Mouse (Mus musculus) T-helper 1 cell (primary cell): ENCODE measurements around the gene Ascc2.

Source experiments
- in situ Hi-C: fragments of 300-600 bp; cut with MboI, MseI; formaldehyde crosslinking; loops from one replicate; pipeline ENCODE4 v1.15.1; 2025; ENCODE audit warnings: high pct_unique_total_duplicates

Gene Ascc2

DNA sequence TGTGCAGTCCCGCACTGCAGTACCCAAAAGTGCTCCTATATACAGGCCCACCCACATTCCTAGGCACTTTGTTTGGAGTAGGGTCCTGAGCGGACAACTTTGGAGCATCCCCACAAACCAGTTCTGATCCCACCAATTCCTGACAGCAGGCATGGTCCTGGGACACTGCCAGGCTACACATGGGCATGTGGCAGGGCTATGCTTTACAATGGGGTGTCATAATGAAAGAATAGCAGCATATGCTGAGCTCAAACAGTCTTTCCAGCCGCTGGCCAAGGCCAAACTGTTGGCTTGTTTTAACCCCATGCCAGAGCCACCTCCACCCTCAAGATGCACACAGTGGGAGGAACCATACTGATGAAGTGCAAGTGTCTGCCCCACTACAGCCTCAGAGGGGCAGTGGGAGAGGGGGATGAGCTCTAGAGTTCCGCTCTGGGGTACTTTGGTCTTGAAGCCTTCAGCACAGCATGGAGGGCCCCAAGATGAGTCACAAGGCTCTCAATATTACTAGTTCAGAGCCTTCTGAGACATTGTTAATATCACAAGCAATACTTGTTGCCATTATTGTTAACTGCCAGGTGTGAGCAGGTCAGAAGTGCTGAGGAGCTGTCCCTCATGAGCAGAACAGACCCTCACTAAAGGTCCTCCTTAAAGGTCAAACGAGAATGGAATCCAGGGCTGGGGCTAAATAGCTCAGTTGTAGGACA is 79.1 kb downstream of the Ascc2 start:
- in situ Hi-C loops: no loop called here

- in situ Hi-C loops: no loop called here
These were observed 81.0 kb downstream of the Ascc2 start for GRCm38 (mm10) chr11:4718548-4718947.

DNA sequence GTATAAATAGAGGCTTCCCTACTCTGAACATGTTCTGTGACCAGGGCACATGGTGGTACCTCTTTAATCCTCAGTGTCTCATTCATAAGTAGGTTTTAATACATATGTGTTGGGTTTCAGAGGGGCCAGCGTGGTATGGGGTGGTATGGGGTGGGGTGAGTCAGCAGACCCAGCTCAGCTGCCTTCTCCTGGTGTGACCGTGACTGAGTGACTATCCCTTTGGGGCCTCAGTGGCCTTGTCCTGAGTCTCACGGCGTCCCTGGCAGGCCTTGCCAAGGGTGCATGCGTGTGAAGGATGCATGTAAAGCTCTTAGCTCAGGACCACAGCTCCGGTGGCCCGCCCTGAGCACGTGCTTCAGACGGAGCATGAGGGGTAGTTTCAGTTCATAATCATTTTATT is 82.4 kb downstream of the Ascc2 start:
- in situ Hi-C loops: no loop called here

- in situ Hi-C loops: no loop called here
These were observed 82.8 kb downstream of the Ascc2 start for GRCm38 (mm10) chr11:4720393-4720792.

DNA sequence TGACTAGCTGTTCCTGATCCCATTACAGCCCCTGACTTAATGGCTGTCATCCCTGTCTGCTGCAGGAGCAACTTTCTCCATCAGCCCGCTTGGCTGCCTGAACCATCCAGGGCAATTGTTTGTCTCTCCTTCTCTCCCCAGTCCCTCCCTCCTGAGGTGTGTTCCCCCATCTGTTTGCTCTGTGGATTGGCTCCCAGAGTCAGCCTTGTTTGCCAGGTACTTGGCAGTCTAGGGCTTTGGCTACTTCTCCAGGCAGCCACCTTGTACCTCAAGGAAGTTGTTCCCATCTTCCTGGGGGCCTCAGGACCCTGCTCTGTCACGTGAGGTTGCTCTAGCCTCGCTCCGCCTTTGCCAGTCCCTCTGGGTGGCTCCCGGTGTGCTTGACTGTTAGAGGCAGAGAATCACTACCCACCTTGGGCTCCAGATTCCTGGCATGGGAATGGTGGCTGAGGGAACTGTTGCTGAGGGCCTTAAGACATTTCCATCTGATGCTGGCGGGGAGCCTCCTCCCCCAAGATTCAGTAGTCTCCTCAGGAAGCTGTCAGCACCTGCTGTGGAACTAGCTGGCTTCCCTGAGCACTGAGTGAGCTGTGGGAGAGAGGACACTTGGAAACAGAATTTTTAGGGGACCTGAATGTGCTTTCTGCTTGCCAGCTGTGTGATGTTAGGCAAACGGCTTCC is 83.5 kb downstream of the Ascc2 start:
- in situ Hi-C loops: no loop called here

GRCm38 (mm10) chr11:4721728-4722127 is 84.2 kb downstream of the Ascc2 start:
- in situ Hi-C loops: no loop called here

GRCm38 (mm10) chr11:4729603-4730002 is 92.1 kb downstream of the Ascc2 start:
- in situ Hi-C loops: no loop called here

GRCm38 (mm10) chr11:4730096-4730495 is 92.5 kb downstream of the Ascc2 start:
- in situ Hi-C loops: no loop called here

GRCm38 (mm10) chr11:4730913-4731312 is 93.4 kb downstream of the Ascc2 start:
- in situ Hi-C loops: no loop called here

- in situ Hi-C loops: no loop called here
These were observed 94.2 kb downstream of the Ascc2 start for GRCm38 (mm10) chr11:4731781-4732180.

- in situ Hi-C loops: no loop called here
These were observed 96.6 kb downstream of the Ascc2 start for GRCm38 (mm10) chr11:4734179-4734578.
